Mouse (Mus musculus): ENCODE data around the gene Irak1.

DNA sequence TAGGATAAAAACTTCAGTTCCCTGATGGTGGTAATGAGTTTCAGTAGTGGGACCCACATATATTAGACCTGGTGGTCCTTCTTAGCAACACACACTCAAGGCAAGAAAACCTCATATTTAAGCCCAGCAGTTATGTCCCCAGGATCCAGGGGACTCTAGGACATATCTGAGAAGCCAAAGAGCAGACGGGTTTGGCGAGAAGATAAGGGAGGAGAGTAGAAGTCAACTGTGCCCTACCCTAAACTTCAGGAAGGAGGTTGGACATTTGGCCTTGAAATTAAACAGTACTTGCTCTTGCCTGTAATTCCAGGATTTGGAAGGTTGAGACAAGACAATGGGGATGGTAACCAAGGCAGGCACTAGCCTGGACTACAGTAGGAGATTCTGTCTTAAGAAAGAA is 54.0 kb downstream of the Irak1 start:
- TF ChIP-seq CTCF (IDR thresholded peaks at IDR 0.05; ENCODE audit: control insufficient read depth, insufficient read depth, low read length): no peak
- TF ChIP-seq POLR2A (IDR thresholded peaks at IDR 0.05; ENCODE audit: borderline replicate concordance, control insufficient read depth, low read depth, low read length): no peak

Data from bone marrow, adult 2 months (tissue).